Mouse (Mus musculus): ENCODE results near the gene Metap1d. TPM values are rescaled to one million over a fixed set of nuclear protein-coding genes. Genes with fewer than 3 reads are reported as not detected.

Gene Metap1d
- polyA plus RNA-seq, 1 experiment from 2014 or later, result 27.4 TPM

- ATAC-seq (ENCODE audit: extremely low read depth, insufficient number of reproducible peaks, low FRiP score, low TSS enrichment), result no peak
- H3K9ac ChIP-seq, result no peak overlapping the region
- H3K27ac ChIP-seq (replicated peaks), result no peak overlapping the region
- no peaks in the 10 kb centered on the region for H3K27me3 ChIP-seq (replicated peaks)
- peaks cover 19% of the 10 kb centered on the region for H3K4me1 ChIP-seq
- no peak overlapping the region for H3K4me2 ChIP-seq
- H3K4me3 ChIP-seq, result no peak overlapping the region
- 74% methylated on average over 10 of the region's 10 CpGs for WGBS
- no peaks in the 10 kb centered on the region for H3K36me3 ChIP-seq
- no peaks in the 10 kb centered on the region for H3K9me3 ChIP-seq
Observed at GRCm38 (mm10) chr2:71475311-71475710, 22.2 kb downstream of the Metap1d start.

GRCm38 (mm10) chr2:71475760-71476159 is 22.7 kb downstream of the Metap1d start:
- Histone ChIP-seq H3K9me3 (no peaks in the 10 kb centered on the region), H3K27me3 (replicated peaks) (no peaks in the 10 kb centered on the region), H3K4me2 (no peak overlapping the region), H3K36me3 (no peaks in the 10 kb centered on the region), H3K4me3 (no peak overlapping the region), H3K27ac (replicated peaks) (no peak overlapping the region), H3K4me1 (peaks cover 21% of the 10 kb centered on the region), H3K9ac (no peak overlapping the region)
- 86% methylated on average over 4 of the region's 4 CpGs for WGBS
- no peak for ATAC-seq (ENCODE audit: extremely low read depth, insufficient number of reproducible peaks, low FRiP score, low TSS enrichment)

GRCm38 (mm10) chr2:71477787-71478186 is 24.7 kb downstream of the Metap1d start:
- H3K9me3 ChIP-seq, result no peaks in the 10 kb centered on the region

GRCm38 (mm10) chr2:71479917-71480316 is 26.8 kb downstream of the Metap1d start:
- H3K9me3 ChIP-seq, result no peaks in the 10 kb centered on the region
- H3K4me3 ChIP-seq, result 0 out of 2 replicates have a peak overlapping the region, but pooled peaks have one; percentile 2
- WGBS, result 20% methylated on average over 7 of the region's 7 CpGs
- H3K36me3 ChIP-seq, result no peaks in the 10 kb centered on the region
- ATAC-seq (ENCODE audit: extremely low read depth, insufficient number of reproducible peaks, low FRiP score, low TSS enrichment), result no peak
- H3K27ac ChIP-seq (replicated peaks), result no peak overlapping the region; the same call in 1 of the 2 replicates
- H3K4me1 ChIP-seq, result peaks cover 19% of the 10 kb centered on the region
- H3K4me2 ChIP-seq, result peak overlapping the region; percentile 52
- 0 out of 2 replicates have a peak overlapping the region, but pooled peaks have one; percentile 7 for H3K9ac ChIP-seq
- H3K27me3 ChIP-seq (replicated peaks), result no peaks in the 10 kb centered on the region

More at GRCm38 (mm10) chr2:71477787-71478186, 24.7 kb downstream of the Metap1d start:
- Histone ChIP-seq H3K4me3 (no peak overlapping the region), H3K36me3 (no peaks in the 10 kb centered on the region), H3K4me2 (no peak overlapping the region), H3K4me1 (peaks cover 21% of the 10 kb centered on the region), H3K27ac (replicated peaks) (no peak overlapping the region), H3K9ac (no peak overlapping the region), H3K27me3 (replicated peaks) (no peaks in the 10 kb centered on the region)
- no peak for ATAC-seq (ENCODE audit: extremely low read depth, insufficient number of reproducible peaks, low FRiP score, low TSS enrichment)

- Histone ChIP-seq H3K4me3 (no peak overlapping the region), H3K4me1 (peaks cover 13% of the 10 kb centered on the region), H3K36me3 (no peaks in the 10 kb centered on the region), H3K9ac (no peak overlapping the region), H3K9me3 (no peaks in the 10 kb centered on the region), H3K27me3 (replicated peaks) (no peaks in the 10 kb centered on the region), H3K27ac (replicated peaks) (no peak overlapping the region), H3K4me2 (no peak overlapping the region)
- no peak for ATAC-seq (ENCODE audit: extremely low read depth, insufficient number of reproducible peaks, low FRiP score, low TSS enrichment)
- 74% methylated on average over 6 of the region's 6 CpGs for WGBS
Observed at GRCm38 (mm10) chr2:71481825-71482224, 28.7 kb downstream of the Metap1d start.

- Histone ChIP-seq H3K9ac (no peak overlapping the region), H3K4me2 (no peak overlapping the region), H3K36me3 (no peaks in the 10 kb centered on the region), H3K4me3 (no peak overlapping the region), H3K4me1 (peaks cover 13% of the 10 kb centered on the region), H3K9me3 (no peaks in the 10 kb centered on the region), H3K27me3 (replicated peaks) (no peaks in the 10 kb centered on the region), H3K27ac (replicated peaks) (no peak overlapping the region)
- WGBS, result 67% methylated on average over 10 of the region's 10 CpGs
- ATAC-seq (ENCODE audit: extremely low read depth, insufficient number of reproducible peaks, low FRiP score, low TSS enrichment), result no peak
Observed at GRCm38 (mm10) chr2:71483046-71483716, 30.1 kb downstream of the Metap1d start.

GRCm38 (mm10) chr2:71483717-71484066 is 30.6 kb downstream of the Metap1d start:
- Histone ChIP-seq H3K36me3 (no peaks in the 10 kb centered on the region), H3K9me3 (no peaks in the 10 kb centered on the region), H3K9ac (no peak overlapping the region), H3K4me2 (no peak overlapping the region), H3K4me1 (peaks cover 13% of the 10 kb centered on the region), H3K27me3 (replicated peaks) (no peaks in the 10 kb centered on the region), H3K4me3 (no peak overlapping the region), H3K27ac (replicated peaks) (no peak overlapping the region)
- 65% methylated on average over 5 of the region's 5 CpGs for WGBS
- no peak for ATAC-seq (ENCODE audit: extremely low read depth, insufficient number of reproducible peaks, low FRiP score, low TSS enrichment)

GRCm38 (mm10) chr2:71491295-71491694 is 38.2 kb downstream of the Metap1d start:
- Histone ChIP-seq H3K4me1 (no peaks in the 10 kb centered on the region), H3K4me2 (no peak overlapping the region), H3K9ac (no peak overlapping the region), H3K27ac (replicated peaks) (no peak overlapping the region), H3K9me3 (no peaks in the 10 kb centered on the region), H3K36me3 (no peaks in the 10 kb centered on the region), H3K27me3 (replicated peaks) (no peaks in the 10 kb centered on the region), H3K4me3 (no peak overlapping the region)
- ATAC-seq (ENCODE audit: extremely low read depth, insufficient number of reproducible peaks, low FRiP score, low TSS enrichment), result no peak

- H3K9me3 ChIP-seq, result no peaks in the 10 kb centered on the region
- H3K4me1 ChIP-seq, result no peaks in the 10 kb centered on the region
- H3K4me2 ChIP-seq, result no peak overlapping the region
- no peak overlapping the region for H3K4me3 ChIP-seq
- ATAC-seq (ENCODE audit: extremely low read depth, insufficient number of reproducible peaks, low FRiP score, low TSS enrichment), result no peak
- H3K36me3 ChIP-seq, result no peaks in the 10 kb centered on the region
- no peak overlapping the region for H3K27ac ChIP-seq (replicated peaks)
- H3K9ac ChIP-seq, result no peak overlapping the region
- no peaks in the 10 kb centered on the region for H3K27me3 ChIP-seq (replicated peaks)
- 68% methylated on average over 12 of the region's 12 CpGs for WGBS
Observed at GRCm38 (mm10) chr2:71493161-71493683, 40.1 kb downstream of the Metap1d start.

- no peak for ATAC-seq (ENCODE audit: extremely low read depth, insufficient number of reproducible peaks, low FRiP score, low TSS enrichment)
- 65% methylated on average over 10 of the region's 10 CpGs for WGBS
- Histone ChIP-seq H3K4me2 (no peak overlapping the region), H3K4me1 (0 out of 2 replicates have a peak, but pooled peaks cover 3% of the 10 kb centered on the region), H3K9me3 (no peaks in the 10 kb centered on the region), H3K4me3 (no peak overlapping the region), H3K9ac (no peak overlapping the region), H3K27ac (replicated peaks) (no peak overlapping the region), H3K27me3 (replicated peaks) (no peaks in the 10 kb centered on the region), H3K36me3 (no peaks in the 10 kb centered on the region)
Observed at GRCm38 (mm10) chr2:71494503-71494902, 41.4 kb downstream of the Metap1d start.

GRCm38 (mm10) chr2:71494971-71495370 is 41.9 kb downstream of the Metap1d start:
- H3K4me2 ChIP-seq, result no peak overlapping the region
- no peak for ATAC-seq (ENCODE audit: extremely low read depth, insufficient number of reproducible peaks, low FRiP score, low TSS enrichment)
- no peaks in the 10 kb centered on the region for H3K36me3 ChIP-seq
- H3K4me3 ChIP-seq, result no peak overlapping the region
- no peak overlapping the region for H3K9ac ChIP-seq
- 40% methylated on average over 4 of the region's 4 CpGs for WGBS
- H3K27me3 ChIP-seq (replicated peaks), result no peaks in the 10 kb centered on the region
- no peaks in the 10 kb centered on the region for H3K9me3 ChIP-seq
- H3K27ac ChIP-seq (replicated peaks), result no peak overlapping the region
- H3K4me1 ChIP-seq, result 0 out of 2 replicates have a peak, but pooled peaks cover 3% of the 10 kb centered on the region

GRCm38 (mm10) chr2:71497175-71497574 is 44.1 kb downstream of the Metap1d start:
- H3K27me3 ChIP-seq (replicated peaks), result no peaks in the 10 kb centered on the region
- H3K27ac ChIP-seq (replicated peaks), result no peak overlapping the region
- H3K4me3 ChIP-seq, result no peak overlapping the region
- H3K9me3 ChIP-seq, result no peaks in the 10 kb centered on the region
- 45% methylated on average over 5 of the region's 5 CpGs for WGBS
- ATAC-seq (ENCODE audit: extremely low read depth, insufficient number of reproducible peaks, low FRiP score, low TSS enrichment), result no peak
- 0 out of 2 replicates have a peak, but pooled peaks cover 3% of the 10 kb centered on the region for H3K4me1 ChIP-seq
- no peak overlapping the region for H3K9ac ChIP-seq
- no peaks in the 10 kb centered on the region; the same call in 1 of the 2 replicates for H3K36me3 ChIP-seq
- H3K4me2 ChIP-seq, result no peak overlapping the region

Measured in heart, embryonic 13.5 days (tissue).